Mouse (Mus musculus) lung, adult 2 months (tissue): ENCODE data around the gene 4930467E23Rik.
"Not testable (repeated sequence)": the region's sequence is repeated elsewhere in the genome, so short reads cannot be mapped to it uniquely, and the experiment has no call there.

Experiments used
- CTCF ChIP-seq: fragments of 200-500 bp; IDR thresholded peaks from 2 replicates; pipeline ENCODE4 v1.5.1; 2011; ENCODE audit warnings: mild to moderate bottlenecking, low read length, control low read depth; ENCODE audit not compliant: insufficient read depth
- POLR2A ChIP-seq: fragments of 200-500 bp; IDR thresholded peaks from 2 replicates; pipeline ENCODE4 v1.6.1; 2011; ENCODE audit warnings: low read depth, mild to moderate bottlenecking, control low read depth, low read length, borderline replicate concordance; ENCODE audit errors: extremely low read depth

GRCm38 (mm10) chr8:19754961-19755360 lies 25.6 kb downstream of the 4930467E23Rik start:
- TF ChIP-seq CTCF, POLR2A: not testable (repeated sequence)
